Mouse (Mus musculus): ENCODE results near the gene Iqcn. TPM values are rescaled to one million over a fixed set of nuclear protein-coding genes. Genes with fewer than 3 reads are reported as not detected.

Iqcn gene
- total RNA-seq, 1 experiment from 2014 or later = not detected

DNA sequence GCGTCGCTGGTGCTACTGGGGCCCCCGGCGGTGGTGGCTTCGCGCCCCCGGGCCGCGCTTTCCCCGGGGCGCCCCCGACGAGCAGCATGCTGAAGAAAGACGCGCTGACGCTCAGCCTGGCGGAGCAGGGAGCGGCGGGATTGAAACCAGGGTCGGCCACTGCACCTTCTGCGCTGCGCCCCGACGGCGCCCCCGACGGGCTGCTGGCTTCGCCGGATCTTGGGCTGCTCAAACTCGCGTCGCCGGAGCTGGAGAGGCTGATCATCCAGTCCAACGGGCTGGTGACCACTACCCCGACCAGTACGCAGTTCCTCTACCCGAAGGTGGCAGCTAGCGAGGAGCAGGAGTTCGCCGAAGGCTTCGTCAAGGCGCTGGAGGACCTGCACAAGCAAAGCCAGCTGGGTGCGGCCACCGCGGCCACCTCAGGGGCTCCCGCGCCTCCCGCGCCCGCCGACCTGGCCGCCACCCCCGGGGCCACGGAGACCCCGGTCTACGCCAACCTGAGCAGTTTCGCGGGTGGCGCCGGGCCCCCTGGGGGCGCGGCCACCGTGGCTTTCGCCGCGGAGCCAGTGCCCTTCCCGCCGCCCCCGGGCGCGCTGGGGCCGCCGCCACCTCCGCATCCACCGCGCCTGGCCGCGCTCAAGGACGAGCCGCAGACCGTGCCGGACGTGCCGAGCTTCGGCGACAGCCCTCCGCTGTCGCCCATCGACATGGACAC, 4.0 kb upstream of the Iqcn start:
- peak; percentile 2 for ATAC-seq (replicated peaks; ENCODE audit: low read depth, poor library complexity, severe bottlenecking)

DNA sequence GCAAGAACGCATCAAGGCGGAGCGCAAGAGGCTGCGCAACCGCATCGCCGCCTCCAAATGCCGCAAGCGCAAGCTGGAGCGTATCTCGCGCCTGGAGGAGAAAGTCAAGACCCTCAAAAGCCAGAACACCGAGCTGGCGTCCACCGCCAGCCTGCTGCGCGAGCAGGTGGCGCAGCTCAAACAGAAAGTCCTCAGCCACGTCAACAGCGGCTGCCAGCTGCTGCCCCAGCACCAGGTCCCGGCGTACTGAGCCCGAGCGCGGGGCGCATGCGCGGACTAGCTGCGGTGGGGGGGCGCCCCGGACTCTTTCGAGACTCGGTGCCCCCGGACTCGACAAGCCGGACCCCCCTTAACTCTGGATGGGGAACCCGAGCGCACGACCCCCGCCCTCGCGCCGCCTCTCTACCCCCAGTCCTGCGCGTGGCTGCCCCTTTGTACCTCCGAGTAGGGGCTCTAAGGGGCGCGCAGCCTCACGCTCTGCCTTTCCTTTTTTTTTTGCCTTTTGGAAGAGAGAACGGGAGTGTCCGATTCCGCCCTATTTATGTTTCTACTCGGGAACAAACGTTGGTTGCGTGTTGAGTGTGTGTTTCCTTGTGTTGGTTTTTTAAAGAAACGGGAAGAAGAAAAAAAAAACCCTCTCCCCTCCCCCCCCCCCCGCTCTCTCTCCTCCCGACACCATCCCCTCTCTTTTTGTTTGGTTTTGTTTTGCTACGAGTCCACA, 3.3 kb upstream of the Iqcn start:
- no peak for ATAC-seq (replicated peaks; ENCODE audit: low read depth, poor library complexity, severe bottlenecking)

DNA sequence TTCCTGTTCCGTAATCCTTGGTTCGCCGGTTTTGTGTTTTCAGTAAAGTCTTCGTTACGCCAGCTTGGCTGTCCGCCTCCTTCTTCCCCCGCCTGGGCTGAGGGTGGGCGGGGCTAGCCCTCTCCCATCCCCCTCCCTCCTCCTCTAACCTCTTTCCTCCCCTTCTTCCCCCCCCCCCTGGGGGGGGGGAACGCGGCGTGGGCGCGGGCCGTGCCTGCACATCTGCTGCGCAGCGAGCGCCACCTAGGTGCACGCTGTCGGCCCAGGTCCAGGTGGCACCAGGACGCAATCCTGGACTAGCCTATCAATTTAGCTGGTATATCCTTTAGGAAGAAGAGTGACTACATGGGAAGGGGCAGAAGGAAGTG, 2.7 kb upstream of the Iqcn start:
- peak; percentile 10 for ATAC-seq (replicated peaks; ENCODE audit: low read depth, poor library complexity, severe bottlenecking)

DNA sequence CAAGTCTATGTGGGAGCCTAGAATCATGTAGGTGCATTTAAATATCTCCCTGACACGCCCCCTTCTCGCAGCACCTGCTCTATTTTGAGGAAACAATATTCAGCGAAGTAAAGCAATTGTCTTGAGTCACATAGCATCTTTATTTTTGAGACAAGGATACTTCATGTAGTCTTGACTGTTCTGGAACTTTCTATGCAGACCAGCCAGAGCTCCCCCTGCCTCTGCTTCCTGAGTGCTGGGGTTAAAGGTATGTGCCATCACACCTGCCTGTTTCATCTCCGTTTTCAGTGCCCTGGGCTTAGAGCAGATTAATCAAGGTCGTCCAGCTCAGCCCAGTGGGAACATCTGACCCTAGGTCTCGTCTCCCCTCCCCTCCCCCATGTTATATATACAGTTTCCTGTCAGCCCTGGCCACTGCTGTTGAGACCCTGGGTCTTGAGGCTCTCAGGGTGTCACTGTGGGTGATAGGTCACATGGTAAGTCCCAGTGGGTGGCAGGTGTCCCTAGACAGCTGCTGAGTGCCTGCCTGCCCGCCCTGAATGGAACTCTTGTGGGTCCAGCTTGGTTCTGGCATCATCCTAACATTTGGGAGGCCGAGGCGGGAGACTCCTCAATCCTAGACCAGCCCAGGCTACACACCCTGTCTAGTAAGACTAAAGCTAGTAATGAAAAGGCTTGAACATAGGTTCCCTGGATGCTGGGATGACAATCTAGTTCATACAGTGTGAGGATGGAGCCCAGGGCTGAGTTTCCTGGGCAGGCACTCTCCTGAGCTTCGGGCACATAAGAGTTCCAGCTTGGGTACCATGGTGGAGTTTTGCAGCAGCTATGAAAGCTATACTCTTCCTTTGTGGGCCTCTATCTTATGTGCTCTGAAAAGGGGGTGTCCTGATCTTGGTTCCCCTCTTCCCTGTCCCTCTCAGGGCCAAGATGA, 1.9 kb upstream of the Iqcn start:
- no peak for ATAC-seq (replicated peaks; ENCODE audit: low read depth, poor library complexity, severe bottlenecking)

DNA sequence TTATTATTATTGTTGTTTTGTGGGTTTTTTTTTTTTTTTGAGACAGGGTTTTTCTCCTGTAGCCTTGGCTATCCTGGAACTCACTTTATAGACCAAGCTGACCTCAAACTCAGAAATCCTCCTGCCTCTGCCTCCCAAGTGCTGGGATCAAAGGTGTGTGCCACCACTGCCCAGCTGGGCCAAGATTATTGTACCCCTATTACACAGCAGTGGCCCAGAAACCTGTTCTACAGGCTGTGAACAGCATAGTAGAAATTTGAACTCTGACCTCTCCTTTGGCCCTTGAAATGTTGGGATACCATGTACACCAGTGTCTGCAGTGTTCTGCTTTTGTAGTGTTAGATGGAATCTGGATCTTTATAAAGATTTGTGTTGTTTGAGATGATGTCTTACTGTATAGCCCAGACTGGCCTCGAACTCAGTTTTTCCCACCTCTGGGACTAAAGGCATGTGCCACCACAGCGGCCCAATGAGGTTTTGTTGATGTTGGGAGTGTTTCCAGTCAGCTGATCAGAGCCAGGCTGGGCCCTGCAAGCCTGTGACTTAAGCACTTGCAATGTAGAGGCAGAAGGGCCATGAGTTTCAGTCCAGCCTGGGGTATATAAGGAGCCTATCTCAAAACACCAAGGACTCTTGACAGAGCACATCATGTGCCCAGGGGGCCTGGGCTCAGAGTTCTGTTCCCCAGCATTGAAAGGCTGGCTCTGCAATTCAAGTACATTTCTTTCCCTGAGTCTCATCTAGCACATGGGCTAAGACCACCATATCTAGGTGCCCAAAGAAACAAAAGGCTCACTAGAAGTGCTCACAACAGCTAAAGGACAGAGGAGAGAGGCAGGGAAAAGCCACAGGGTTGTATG, 1.0 kb upstream of the Iqcn start:
- no peak for ATAC-seq (replicated peaks; ENCODE audit: low read depth, poor library complexity, severe bottlenecking)

DNA sequence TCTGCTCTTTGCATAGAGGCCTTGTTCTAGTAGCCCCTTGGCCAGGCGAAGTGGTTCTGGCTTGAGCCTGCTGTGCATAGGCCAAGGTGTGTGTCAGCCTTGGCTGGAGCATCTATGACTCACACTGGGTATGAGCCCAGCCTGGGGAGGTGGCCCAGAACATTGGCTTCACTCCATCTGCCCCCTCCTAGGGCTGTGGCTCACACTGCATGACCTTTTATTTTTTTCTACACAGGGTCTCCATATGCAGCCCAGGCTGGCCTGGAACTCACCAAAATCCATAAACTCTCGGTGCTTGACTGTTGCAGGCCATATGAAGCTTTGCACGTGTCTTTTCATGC, 445 bp upstream of the Iqcn start:
- no peak for ATAC-seq (replicated peaks; ENCODE audit: low read depth, poor library complexity, severe bottlenecking)

DNA sequence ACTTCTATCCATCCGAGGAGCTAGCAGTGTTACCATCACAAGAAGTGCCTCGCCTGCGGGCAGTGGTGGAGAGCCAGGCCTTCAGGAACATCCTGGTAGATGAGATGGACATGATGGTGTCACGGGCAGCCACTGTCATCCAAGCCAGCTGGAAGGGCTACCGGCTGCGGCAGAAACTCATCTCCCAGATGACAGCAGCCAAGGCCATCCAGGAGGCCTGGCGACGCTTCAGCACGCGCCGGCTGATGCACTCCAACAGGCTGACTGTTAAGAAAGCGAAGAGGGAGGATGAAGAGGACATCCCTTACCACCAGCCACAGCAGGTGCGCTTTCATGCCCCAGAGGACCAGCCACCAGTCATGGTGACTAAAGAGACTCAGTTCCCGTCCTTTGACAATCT, 5.0 kb downstream of the Iqcn start:
- ATAC-seq (replicated peaks; ENCODE audit: low read depth, poor library complexity, severe bottlenecking) = no peak

DNA sequence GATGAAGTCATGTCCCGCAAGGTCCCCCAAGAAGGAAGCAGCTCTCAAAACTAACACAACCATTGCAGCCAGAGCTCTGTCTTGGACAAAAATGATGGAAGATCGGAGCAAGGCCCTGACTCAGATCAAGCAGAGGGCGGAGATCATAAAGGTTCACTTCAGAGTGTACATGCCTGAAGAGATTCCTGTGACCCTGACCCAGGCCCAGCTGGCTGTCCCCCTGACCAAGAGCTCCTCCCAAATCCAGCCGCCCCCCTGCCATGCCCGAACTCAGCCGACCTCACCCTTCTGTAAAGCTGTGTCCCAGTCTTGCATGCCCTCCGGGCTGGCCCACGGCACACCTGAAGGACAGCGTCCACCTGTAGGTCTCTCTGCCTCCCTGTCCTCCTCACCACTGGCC, 6.5 kb downstream of the Iqcn start:
- ATAC-seq (replicated peaks; ENCODE audit: low read depth, poor library complexity, severe bottlenecking) = no peak

DNA sequence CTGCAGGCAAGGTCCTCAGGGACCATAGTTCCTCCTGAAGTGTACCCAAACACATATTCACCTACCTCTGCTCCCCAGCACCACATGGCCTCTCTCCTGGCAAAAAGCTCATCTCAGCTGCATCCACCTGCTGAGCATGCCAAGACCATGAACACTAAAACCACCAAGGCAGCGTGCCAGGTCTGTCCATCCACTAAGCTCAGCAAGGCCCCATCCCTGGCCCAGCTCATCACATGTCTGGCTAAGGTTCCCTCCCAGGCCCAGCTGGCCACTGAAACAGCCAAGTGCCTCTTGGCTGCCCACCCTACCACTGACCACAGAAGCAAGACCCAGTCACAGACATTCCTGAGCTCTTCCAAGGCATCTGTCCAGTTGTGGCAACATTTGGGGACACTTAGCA, 7.0 kb downstream of the Iqcn start:
- ATAC-seq (replicated peaks; ENCODE audit: low read depth, poor library complexity, severe bottlenecking) = no peak

DNA sequence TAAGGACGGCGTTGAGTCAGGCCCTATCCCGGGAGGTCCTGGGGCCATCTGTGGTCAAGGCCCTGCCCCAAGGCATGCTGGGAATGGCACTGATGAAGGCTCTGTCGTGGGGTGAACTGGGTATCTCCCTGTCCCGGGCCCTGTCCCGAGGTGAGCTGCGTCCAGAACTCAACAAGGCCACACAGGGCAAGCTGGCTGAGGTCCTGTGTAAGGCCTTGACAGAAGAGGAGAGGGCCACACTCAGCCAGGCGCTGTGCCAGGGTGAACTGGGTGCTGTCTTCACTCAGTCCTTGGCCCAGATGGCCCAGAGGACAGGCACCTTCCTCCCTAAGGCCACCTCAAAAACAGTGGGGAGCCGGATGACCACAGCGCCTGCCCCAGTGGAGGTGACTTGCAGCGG, 7.8 kb downstream of the Iqcn start:
- ATAC-seq (replicated peaks; ENCODE audit: low read depth, poor library complexity, severe bottlenecking) = no peak

DNA sequence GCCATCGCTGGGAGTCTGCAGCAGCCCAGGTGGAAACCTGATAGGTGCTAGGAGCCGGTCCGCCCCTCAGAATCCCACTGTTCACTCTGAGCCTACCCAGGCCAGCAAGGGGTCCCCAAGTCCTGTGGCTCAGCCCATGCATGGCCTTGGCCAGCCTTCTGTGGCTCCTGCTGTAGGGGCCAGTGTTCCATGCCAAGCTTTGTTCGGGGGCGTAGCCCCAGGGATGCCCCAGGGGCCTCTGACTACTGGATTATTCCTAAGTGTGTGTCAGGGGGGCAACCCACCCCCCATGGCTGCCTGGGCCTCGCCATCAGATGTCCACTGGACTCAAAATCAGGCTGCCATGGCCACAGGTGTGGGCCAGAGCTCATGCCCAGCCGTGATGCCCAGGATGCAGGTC, 10.7 kb downstream of the Iqcn start:
- no peak for ATAC-seq (replicated peaks; ENCODE audit: low read depth, poor library complexity, severe bottlenecking)

DNA sequence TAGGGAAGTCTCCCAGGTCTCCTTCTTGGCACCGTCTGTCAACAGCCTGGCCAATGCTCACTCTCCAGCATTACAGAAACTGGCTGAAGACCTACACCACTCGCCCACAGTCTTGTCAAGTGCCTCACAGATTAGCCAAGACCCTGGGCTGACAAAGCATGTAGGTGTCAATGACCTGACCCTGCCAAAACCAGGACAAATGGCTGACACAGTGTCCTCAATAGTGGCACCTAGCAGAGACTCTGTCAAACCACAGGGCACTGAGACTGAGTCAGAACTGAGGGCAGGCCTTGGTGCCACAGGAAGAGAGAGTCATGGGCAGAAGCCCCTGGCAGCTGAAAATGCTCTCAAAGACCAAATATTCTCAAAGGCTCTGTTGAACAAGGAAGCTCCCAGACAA, 11.8 kb downstream of the Iqcn start:
- ATAC-seq (replicated peaks; ENCODE audit: low read depth, poor library complexity, severe bottlenecking) = no peak

DNA sequence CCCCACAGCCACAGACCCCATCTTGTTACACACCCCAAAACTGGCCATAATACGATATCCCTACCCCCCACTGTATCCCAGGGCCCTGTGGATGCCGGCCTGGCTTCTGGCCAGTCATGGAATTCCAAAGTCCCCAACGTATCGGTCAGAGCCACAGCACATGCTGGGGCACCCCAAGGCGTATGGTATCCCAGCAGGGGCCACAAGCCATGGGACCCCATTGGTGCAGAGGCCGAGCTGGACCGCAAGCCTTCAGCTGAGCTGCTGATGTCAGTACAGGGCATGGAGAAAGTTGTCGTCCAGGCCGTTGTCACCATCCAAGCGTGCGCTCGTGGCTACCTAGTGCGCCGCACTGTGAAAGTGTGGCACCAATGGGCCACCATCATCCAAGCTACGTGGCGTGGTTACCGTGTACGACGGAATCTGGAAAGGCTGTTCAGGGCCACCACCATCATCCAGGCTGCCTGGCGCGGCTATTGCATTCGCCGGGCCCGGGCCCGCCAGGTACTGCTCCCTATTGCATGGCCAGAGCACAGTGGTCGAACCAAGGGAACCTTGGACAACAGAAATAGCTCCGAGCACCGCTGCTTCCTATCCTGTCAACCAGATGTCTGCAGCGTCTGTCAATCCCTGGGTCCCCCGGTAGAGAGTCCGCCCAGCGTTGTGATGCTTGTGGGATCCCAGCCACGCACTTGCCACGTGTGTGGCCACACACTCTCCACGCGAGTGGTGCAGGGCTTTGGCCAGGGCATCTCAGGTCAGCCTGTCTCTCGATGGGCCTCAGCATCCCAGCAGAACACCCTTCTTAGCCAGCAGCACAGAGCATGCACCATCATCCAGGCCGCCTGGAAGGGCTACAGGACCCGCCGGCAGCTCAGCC, 13.5 kb downstream of the Iqcn start:
- ATAC-seq (replicated peaks; ENCODE audit: low read depth, poor library complexity, severe bottlenecking) = no peak

DNA sequence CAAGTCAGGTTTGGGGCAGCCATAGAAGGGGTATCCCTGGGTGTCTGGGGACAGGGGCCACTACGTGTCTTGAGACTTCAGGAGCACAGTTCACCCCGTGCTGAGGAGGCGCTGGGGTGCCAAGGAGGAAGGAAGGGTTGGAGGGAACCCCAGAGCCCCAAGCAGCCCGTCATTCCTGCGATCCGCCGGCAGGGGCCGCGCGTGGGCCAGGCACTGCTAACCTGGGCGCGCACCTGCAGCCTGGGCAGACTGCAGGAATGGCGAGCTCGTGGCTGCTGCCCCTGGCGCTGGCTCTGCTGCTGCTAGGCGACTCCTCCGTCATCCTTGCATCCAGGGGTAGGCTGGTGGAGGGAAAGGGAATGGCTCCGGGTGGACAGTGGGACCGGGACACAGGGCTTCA, 15.0 kb downstream of the Iqcn start, which contains the start of gene Gm3336:
TSS of gene Gm3336 (plus strand) at position 247 of the 400 bp plus-strand sequence.
- ATAC-seq (replicated peaks; ENCODE audit: low read depth, poor library complexity, severe bottlenecking) = peak; percentile 77

DNA sequence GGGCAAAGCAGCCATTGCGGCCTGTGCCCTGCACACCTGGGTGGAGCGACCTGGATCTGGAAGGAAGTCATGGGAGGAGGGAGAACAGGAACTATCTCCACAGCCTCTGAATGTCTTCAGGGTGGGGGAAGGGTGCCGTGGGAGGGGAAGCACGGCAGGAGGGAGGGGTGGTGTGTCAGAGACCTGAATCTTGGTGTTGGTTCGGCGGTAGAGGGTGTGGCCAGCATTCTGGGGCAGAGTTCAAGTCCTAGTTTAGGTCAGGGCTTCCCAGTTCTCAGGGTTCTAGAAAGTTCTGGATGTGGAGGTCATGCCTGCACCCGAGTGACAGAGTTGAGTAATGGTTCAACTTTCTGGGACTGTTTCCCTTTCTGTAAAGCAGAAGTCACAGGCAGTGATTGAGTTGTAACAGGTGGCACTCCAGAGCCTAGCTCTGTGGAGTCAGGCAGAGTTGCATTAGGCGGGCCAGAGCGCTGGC, 16.6 kb downstream of the Iqcn start:
- no peak for ATAC-seq (replicated peaks; ENCODE audit: low read depth, poor library complexity, severe bottlenecking)

DNA sequence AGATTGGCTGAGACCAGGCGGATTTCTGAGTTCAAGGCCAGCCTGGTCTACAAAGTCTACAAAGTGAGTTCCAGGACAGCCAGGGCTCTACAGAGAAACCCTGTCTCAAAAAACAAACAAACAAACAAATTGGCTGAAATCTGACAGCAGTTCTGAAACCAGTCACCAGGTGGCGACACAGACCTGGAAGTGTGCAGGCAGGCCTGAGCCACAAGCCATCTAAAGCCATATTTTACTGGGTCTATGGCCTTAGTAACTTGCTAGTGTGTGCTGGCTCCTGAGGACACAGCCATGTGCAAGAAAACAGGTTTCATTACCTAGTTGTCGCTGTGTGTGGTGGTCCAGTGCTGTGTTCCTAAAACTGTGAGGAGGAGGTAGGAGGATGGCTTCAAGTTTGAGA, 17.5 kb downstream of the Iqcn start:
- ATAC-seq (replicated peaks; ENCODE audit: low read depth, poor library complexity, severe bottlenecking) = peak; percentile 70

DNA sequence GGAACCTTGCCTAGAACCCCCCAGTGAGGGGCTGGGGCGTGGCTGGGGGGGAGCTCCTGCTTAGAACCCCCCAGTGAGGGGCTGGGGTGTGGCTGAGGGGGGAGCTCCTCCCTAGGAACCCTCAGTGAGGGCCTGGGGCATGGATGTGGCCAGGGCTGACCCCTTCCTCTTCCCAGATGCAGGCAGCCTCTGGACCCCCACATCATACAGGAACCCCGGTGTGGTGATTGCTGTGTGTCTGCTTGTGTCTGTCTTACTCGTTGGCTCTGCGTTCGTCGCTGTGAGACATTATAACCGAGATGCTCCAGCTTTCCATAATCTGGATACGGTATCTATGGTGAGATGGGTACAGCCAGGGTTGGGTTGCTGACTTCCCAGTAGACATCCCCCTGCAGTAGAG, 18.3 kb downstream of the Iqcn start:
- ATAC-seq (replicated peaks; ENCODE audit: low read depth, poor library complexity, severe bottlenecking) = no peak

DNA sequence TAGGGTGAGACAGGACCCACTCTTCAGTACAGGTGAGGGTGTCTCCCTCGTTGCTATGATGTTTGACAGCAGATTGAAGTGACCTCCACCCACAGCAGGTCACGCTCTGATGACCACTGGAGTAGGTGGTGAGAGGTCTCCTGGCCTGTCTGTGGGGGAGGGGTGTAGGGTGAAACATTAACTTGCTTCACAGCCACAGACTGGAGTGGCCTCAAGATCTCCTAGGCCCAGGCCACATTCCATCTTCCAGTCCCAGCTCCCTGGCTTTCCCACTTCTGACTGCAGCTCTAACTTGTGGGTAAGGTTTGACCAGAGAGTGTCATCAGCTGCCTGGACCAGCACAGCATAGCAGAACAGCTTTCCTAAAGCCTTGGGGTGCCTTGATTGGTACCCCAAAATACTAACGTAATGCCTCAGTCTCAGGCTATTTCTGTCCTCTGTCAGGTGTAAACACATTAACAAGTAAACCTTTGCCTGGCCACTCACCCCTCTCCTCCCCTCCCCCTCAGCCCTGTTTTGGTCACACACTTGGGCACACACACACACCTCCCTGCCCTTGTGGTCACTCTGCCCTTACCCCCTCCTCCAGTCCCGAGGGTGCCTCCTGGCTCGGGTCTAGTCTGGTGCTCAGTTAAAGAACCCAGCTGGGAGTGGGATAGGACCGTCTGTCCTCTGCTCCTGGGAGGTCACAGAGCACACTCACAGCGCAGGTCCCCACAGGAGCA, 20.4 kb downstream of the Iqcn start, which contains the start of gene Pde4c:
TSS of gene Pde4c (plus strand) at position 235 of the 725 bp plus-strand sequence.
- no peak for ATAC-seq (replicated peaks; ENCODE audit: low read depth, poor library complexity, severe bottlenecking)
